Comparison of ENCODE assay signal across 13 mouse cellular contexts in genomic region chr5:19982031-19982430, GRCm38 (mm10).
DNase-seq lines count a peak whose midpoint lies in the region; ATAC-seq and TF ChIP-seq lines count a peak whose summit lies in the region.
"Had no signal": no experiment of that assay in that cellular context is flagged by ENCODE, and none has a peak within 500 bp of the region (broad histone marks: within the 10 kb centered on the region; RNA-seq: fewer than 3 reads in every experiment).

No protein-coding gene starts in this region.

- H3K9me3 ChIP-seq in forebrain, embryonic 12.5 days: no peaks in the 10 kb centered on the region
- no peaks in the 10 kb centered on the region for H3K9me3 ChIP-seq in hindbrain, embryonic 15.5 days
- no peaks in the 10 kb centered on the region for H3K9me3 ChIP-seq in neural tube, embryonic 12.5 days
- H3K9me3 ChIP-seq in kidney, embryonic 14.5 days (ENCODE audit: control insufficient read depth, low read length): no peaks in the 10 kb centered on the region
- H3K9me3 ChIP-seq: stomach, embryonic 15.5 days had no signal

- no peak overlapping the region for H3K9ac ChIP-seq in forebrain, embryonic 12.5 days
- no peak overlapping the region for H3K9ac ChIP-seq in hindbrain, embryonic 15.5 days
- H3K9ac ChIP-seq in neural tube, embryonic 12.5 days: no peak overlapping the region
- no peak overlapping the region for H3K9ac ChIP-seq in kidney, embryonic 14.5 days (ENCODE audit: low read depth, low read length)
- H3K9ac ChIP-seq: lung, embryonic 14.5 days; stomach, embryonic 15.5 days had no signal

- no peak for TF ChIP-seq POLR2A in thymus, adult 2 months (IDR thresholded peaks at IDR 0.05; ENCODE audit: control insufficient read depth, extremely low read depth, insufficient read depth, low read length, poor library complexity)

- peaks cover 18% of the 10 kb centered on the region for H3K4me1 ChIP-seq in forebrain, embryonic 12.5 days
- H3K4me1 ChIP-seq in hindbrain, embryonic 15.5 days (replicated peaks): peaks cover 8% of the 10 kb centered on the region
- peaks cover 13% of the 10 kb centered on the region for H3K4me1 ChIP-seq in neural tube, embryonic 12.5 days
- H3K4me1 ChIP-seq in kidney, embryonic 14.5 days (ENCODE audit: control insufficient read depth, insufficient read depth, low read length): no peaks in the 10 kb centered on the region
- no peaks in the 10 kb centered on the region for H3K4me1 ChIP-seq in thymus, adult 2 months (replicated peaks; ENCODE audit: control insufficient read depth, insufficient read depth, low read length)
- H3K4me1 ChIP-seq: stomach, embryonic 15.5 days had no signal

- intact Hi-C loops in left cerebral cortex, adult 2 months (cut with DNase I): no loop called here

- ATAC-seq in forebrain, embryonic 12.5 days (ENCODE audit: low FRiP score): peak; percentile 84
- ATAC-seq in hindbrain, embryonic 15.5 days (ENCODE audit: low FRiP score, low read depth): peak; percentile 64
- peak; percentile 83 for ATAC-seq in neural tube, embryonic 12.5 days (ENCODE audit: low FRiP score, low read depth)
- no peak for ATAC-seq in kidney, embryonic 14.5 days (ENCODE audit: low FRiP score, low TSS enrichment)

- no peaks in the 10 kb centered on the region for H3K36me3 ChIP-seq in forebrain, embryonic 12.5 days (replicated peaks)
- no peaks in the 10 kb centered on the region for H3K36me3 ChIP-seq in hindbrain, embryonic 15.5 days
- H3K36me3 ChIP-seq in neural tube, embryonic 12.5 days: no peaks in the 10 kb centered on the region
- no peaks in the 10 kb centered on the region for H3K36me3 ChIP-seq in kidney, embryonic 14.5 days (ENCODE audit: control insufficient read depth, insufficient read depth, low read length)
- no peaks in the 10 kb centered on the region for H3K36me3 ChIP-seq in thymus, adult 2 months (ENCODE audit: control insufficient read depth, insufficient read depth, low read length)
- H3K36me3 ChIP-seq: stomach, embryonic 15.5 days had no signal

- WGBS in forebrain, embryonic 12.5 days: 12% methylated on average over 3 of the region's 3 CpGs
- WGBS in hindbrain, embryonic 15.5 days: 10% methylated on average over 3 of the region's 3 CpGs
- 29% methylated on average over 3 of the region's 3 CpGs for WGBS in neural tube, embryonic 12.5 days
- WGBS in kidney, embryonic 14.5 days: 65% methylated on average over 3 of the region's 3 CpGs
- WGBS in thymus, adult 2 months: 83% methylated on average over 3 of the region's 3 CpGs

- no peak for TF ChIP-seq CTCF in left cerebral cortex, adult 2 months (IDR thresholded peaks at IDR 0.05)
- TF ChIP-seq CTCF in thymus, adult 2 months (IDR thresholded peaks at IDR 0.05; ENCODE audit: borderline replicate concordance, control insufficient read depth, extremely low read depth, insufficient read depth, low read length, poor library complexity): no peak

- 0 out of 2 replicates have a peak overlapping the region, but pooled peaks have one; percentile 24 for H3K27ac ChIP-seq in left cerebral cortex, adult 2 months
- peak overlapping the region; percentile 8; the same call in 1 of the 2 replicates for H3K27ac ChIP-seq in forebrain, embryonic 12.5 days
- H3K27ac ChIP-seq in hindbrain, embryonic 15.5 days (replicated peaks): no peak overlapping the region
- H3K27ac ChIP-seq in neural tube, embryonic 12.5 days: no peak overlapping the region
- no peak overlapping the region for H3K27ac ChIP-seq in kidney, embryonic 14.5 days (ENCODE audit: low read depth, low read length)
- H3K27ac ChIP-seq in thymus, adult 2 months (ENCODE audit: control insufficient read depth, insufficient read depth, low read length): no peak overlapping the region
- H3K27ac ChIP-seq: stomach, embryonic 15.5 days had no signal

- no peak overlapping the region for H3K4me3 ChIP-seq in left cerebral cortex, adult 2 months
- H3K4me3 ChIP-seq in forebrain, embryonic 12.5 days (replicated peaks): no peak overlapping the region
- no peak overlapping the region for H3K4me3 ChIP-seq in hindbrain, embryonic 15.5 days
- H3K4me3 ChIP-seq in neural tube, embryonic 12.5 days: no peak overlapping the region
- no peak overlapping the region for H3K4me3 ChIP-seq in kidney, embryonic 14.5 days (ENCODE audit: low read length)
- no peak overlapping the region for H3K4me3 ChIP-seq in thymus, adult 2 months (ENCODE audit: control insufficient read depth, insufficient read depth, low read length)
- H3K4me3 ChIP-seq: stomach, embryonic 15.5 days had no signal

- H3K27me3 ChIP-seq in forebrain, embryonic 12.5 days: no peaks in the 10 kb centered on the region
- H3K27me3 ChIP-seq in hindbrain, embryonic 15.5 days: no peaks in the 10 kb centered on the region
- H3K27me3 ChIP-seq in neural tube, embryonic 12.5 days (replicated peaks): no peaks in the 10 kb centered on the region
- H3K27me3 ChIP-seq in kidney, embryonic 14.5 days (ENCODE audit: control insufficient read depth, insufficient read depth, low read length): no peaks in the 10 kb centered on the region
- no peaks in the 10 kb centered on the region for H3K27me3 ChIP-seq in thymus, adult 2 months (ENCODE audit: control insufficient read depth, insufficient read depth, low read length)
- H3K27me3 ChIP-seq: stomach, embryonic 15.5 days had no signal

- peak in 1 of 2 experiments; percentile 17 for DNase-seq in left cerebral cortex, adult 2 months (ENCODE audit: extremely low spot score in 1 of 2, low spot score in 2 of 2)
- no peak for DNase-seq in left cerebral cortex, adult 11 months (ENCODE audit: low spot score)
- DNase-seq in thymus, adult 2 months: no peak
- DNase-seq in kidney, adult 11 months: no peak
- DNase-seq: gastrocnemius, postnatal 36 days; kidney, postnatal 10 days; layer of hippocampus, postnatal 36 days; lung, embryonic 14.5 days had no signal

- no peak overlapping the region for H3K4me2 ChIP-seq in forebrain, embryonic 12.5 days
- H3K4me2 ChIP-seq in hindbrain, embryonic 15.5 days: no peak overlapping the region
- peak overlapping the region; percentile 3; the same call in 1 of the 2 replicates for H3K4me2 ChIP-seq in neural tube, embryonic 12.5 days (replicated peaks)
- H3K4me2 ChIP-seq in kidney, embryonic 14.5 days (replicated peaks; ENCODE audit: low read depth, low read length): no peak overlapping the region
- H3K4me2 ChIP-seq: lung, embryonic 14.5 days; stomach, embryonic 15.5 days had no signal

Comparison
In these comparisons a context has a peak if more than half of its experiments do, and no peak if none do; other contexts are left out.
1. H3K27ac ChIP-seq: peak in left cerebral cortex, adult 2 months (single experiment) and forebrain, embryonic 12.5 days (single experiment); none in hindbrain, embryonic 15.5 days (single experiment), neural tube, embryonic 12.5 days (single experiment), kidney, embryonic 14.5 days (single experiment) and thymus, adult 2 months (single experiment).